Mouse (Mus musculus) CD4-positive, CD25-positive, alpha-beta regulatory T cell, adult 9 weeks (primary cell): ENCODE data around the gene Saa3. TPM values are rescaled to one million over a fixed set of nuclear protein-coding genes. Genes with fewer than 3 reads are reported as not detected.

Experiments
- polyA plus RNA-seq: library from polyadenylated mRNA; unstranded; fragments of 100-300 nt; shearing (Covaris generic); gene quantifications from one replicate; pipeline ENCODE4 v1.2.1, GENCODE M21; 2017

Gene Saa3
- not detected for polyA plus RNA-seq

DNA sequence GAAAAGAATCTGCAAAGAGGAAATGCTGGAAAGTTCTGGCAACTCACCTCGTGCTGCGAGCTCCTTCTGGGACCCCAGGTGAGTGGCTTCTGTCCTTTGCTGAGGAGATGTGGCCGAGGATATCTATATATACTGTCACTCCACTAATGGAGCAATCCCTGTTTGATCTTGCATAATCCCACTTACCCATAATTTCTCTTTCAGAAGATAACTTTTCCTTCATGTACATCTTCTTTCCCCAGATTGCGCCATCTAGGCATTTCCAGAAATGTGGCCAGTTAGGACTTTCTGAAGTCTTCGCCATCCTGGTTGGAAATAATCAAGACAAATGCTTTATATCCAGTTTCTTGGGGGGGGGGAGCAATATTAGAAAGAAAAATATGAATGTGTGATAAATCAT is at the start of gene Saa3:
Gene Saa3 (minus strand): TSS at position 101 of the 400 bp plus-strand sequence.

DNA sequence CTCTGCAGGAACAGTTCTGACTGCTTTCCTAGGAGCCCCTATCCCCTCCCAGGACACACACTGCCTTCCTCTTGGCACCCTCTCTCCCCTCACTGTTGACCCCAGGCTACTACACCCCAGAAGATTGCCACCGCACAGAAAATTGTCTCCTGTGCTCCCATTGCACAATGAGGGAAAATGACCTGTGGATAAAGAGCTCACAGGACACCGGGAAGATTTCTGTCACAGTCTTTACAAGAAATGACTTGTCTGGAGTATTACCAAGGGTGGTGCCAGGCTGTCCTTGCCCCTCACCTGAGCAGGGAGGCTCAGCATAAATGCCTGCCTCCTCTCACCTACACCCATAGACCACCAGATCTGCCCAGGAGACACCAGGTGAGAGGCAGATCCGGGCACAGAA is 36.0 kb upstream of the Saa3 start, which contains the start of gene Saa2:
Gene Saa2 (plus strand): TSS at position 301 of the 400 bp plus-strand sequence.

DNA sequence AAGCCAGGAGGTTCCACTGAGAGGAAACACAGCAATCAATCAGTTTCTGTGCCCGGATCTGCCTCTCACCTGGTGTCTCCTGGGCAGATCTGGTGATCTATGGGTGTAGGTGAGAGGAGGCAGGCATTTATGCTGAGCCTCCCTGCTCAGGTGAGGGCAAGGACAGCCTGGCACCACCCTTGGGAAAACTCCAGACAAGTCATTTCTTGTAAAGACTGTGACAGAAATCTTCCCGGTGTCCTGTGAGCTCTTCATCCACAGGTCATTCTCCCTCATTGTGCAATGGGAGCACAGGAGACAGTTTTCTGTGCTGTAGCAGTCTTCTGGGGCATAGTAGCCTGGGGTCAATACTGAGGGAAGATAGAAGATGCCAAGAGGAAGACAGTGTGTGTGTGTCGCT is 27.4 kb upstream of the Saa3 start, which contains the start of gene Saa1:
Gene Saa1 (minus strand): TSS at position 101 of the 400 bp plus-strand sequence.

DNA sequence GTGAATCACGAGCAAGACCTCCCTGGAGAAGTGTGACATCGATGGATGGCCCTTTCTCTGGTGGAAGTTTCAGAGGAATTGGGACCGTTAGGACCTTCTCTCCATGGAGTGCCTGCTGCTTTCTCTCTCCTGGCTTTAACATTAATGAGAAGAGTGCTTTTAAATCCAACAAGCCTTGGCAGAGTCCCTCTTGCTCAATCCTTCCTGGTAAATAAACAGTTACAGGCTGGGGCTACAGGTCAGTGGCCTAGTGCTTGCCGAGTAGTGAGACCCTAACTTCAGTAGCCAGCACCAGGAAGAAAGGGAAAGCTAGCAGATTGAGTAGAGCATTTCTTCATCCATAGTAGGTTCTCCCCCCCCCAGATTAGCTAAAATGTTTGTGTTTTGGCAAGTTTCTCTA is 17.0 kb upstream of the Saa3 start, which contains the start of gene Saa4:
Gene Saa4 (minus strand): TSS at position 146 of the 400 bp plus-strand sequence.

DNA sequence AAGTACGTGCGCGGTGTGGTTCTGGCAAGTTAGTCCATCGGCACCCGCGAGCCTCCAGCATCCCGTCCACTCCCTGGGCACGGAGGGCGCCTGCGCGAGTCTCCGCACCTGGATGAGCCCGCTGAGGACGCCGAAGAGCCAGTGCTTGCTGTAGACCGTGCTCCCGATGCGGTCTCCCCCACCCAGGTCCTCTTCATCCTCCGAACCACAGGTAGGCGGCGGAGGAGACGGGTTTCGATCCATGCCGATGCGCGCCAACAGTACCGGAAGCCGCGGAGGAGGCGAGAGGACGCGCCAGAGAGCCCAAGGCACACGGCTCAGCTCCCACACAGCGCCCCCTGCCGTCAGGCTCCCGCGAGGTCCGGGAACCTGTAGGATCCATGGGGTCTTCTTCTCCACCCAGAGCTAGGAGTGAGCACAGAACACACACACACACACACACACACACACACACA is 5.1 kb downstream of the Saa3 start, which contains the start of gene Saal1:
Gene Saal1 (minus strand): TSS at position 291 of the 455 bp plus-strand sequence.

DNA sequence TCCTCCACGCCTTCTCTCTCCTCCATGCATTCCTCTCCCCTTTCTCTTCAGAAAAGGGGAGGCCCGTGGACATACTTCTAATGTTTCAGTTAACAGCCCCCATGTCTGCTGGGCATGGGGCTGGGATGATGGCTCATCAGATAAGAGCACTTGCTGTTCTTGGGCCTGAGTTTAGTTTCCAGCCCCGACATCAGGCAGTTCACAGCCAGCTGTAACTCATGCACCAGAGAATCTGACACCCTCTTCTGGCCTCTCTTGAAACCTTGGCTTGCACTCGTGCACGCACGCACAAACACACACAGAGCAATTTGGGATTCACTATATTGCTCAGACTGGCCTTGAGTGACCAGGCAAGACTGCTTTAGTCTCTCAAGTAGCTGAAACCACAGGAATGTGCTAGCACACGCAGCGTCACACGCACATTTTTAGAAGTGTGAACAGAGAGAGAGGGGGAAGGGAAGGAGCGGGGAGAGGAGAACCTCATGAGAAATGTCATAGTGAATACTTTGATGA is 43.3 kb downstream of the Saa3 start, which contains the start of gene Tph1:
Gene Tph1 (minus strand): TSS at position 378 of the 513 bp plus-strand sequence.

Other genes with a start within 250 kb of the Saa3 start
- 26.5 TPM for gene Sergef, start 75.9 kb downstream of the Saa3 start, polyA plus RNA-seq
- not detected for gene Tph1, start 43.2 kb downstream of the Saa3 start, polyA plus RNA-seq
- gene Saal1, start 5.0 kb downstream of the Saa3 start, polyA plus RNA-seq = 24.4 TPM
- gene Saa4, start 16.9 kb upstream of the Saa3 start, polyA plus RNA-seq = not detected
- not detected for gene Saa1, start 27.3 kb upstream of the Saa3 start, polyA plus RNA-seq
- gene Saa2, start 36.1 kb upstream of the Saa3 start, polyA plus RNA-seq = not detected
- 43.3 TPM for gene Hps5, start 80.4 kb upstream of the Saa3 start, polyA plus RNA-seq
- 32.0 TPM for gene Gtf2h1, start 80.4 kb upstream of the Saa3 start, polyA plus RNA-seq
- 1,290 TPM for gene Ldha, start 125.8 kb upstream of the Saa3 start, polyA plus RNA-seq
- not detected for gene Ldhc, start 145.5 kb upstream of the Saa3 start, polyA plus RNA-seq
- gene Tsg101, start 204.3 kb upstream of the Saa3 start, polyA plus RNA-seq = 135 TPM
- gene Uevld, start 242.8 kb upstream of the Saa3 start, polyA plus RNA-seq = 8.7 TPM